Mouse (Mus musculus) heart, postnatal 0 days (tissue): ENCODE measurements around the gene Cckbr. TPM values are rescaled to one million over a fixed set of nuclear protein-coding genes. Genes with fewer than 3 reads are reported as not detected.

ENCODE experiments used
- ATAC-seq: fragments of 200-750 bp; cut with Nextera tagmentation; 2 replicates; pipeline ENCODE4 v1.8.0; 2017; ENCODE audit warnings: low read depth, moderate number of reproducible peaks, moderate library complexity; ENCODE audit not compliant: insufficient read depth
- DNase-seq: peaks from one replicate; pipeline ENCODE4 v3.0.0-alpha.2; 2016; ENCODE audit warnings: low spot score
- H3K27ac ChIP-seq: fragments of 300-500 bp; sonication (generic); 2 replicates; pipeline ENCODE4 v1.5.1; 2014; ENCODE audit warnings: low read depth, mild to moderate bottlenecking
- H3K27me3 ChIP-seq: fragments of 300-500 bp; sonication (generic); 2 replicates; pipeline ENCODE4 v1.6.1; 2014; ENCODE audit warnings: low read length, mixed read lengths; ENCODE audit not compliant: control insufficient read depth, insufficient read depth
- H3K36me3 ChIP-seq: fragments of 300-500 bp; sonication (generic); replicated peaks from 2 replicates; pipeline ENCODE4 v1.6.1; 2014; ENCODE audit warnings: low read length, mixed read lengths; ENCODE audit not compliant: control insufficient read depth, insufficient read depth
- H3K4me1 ChIP-seq: fragments of 300-500 bp; sonication (generic); 2 replicates; pipeline ENCODE4 v1.6.1; 2014; ENCODE audit warnings: antibody characterized with exemption; ENCODE audit not compliant: control insufficient read depth, insufficient read depth
- H3K4me2 ChIP-seq: fragments of 300-500 bp; sonication (generic); 2 replicates; pipeline ENCODE4 v1.6.1; 2014; ENCODE audit warnings: low read depth, mild to moderate bottlenecking, low read length, moderate library complexity
- H3K4me3 ChIP-seq: fragments of 300-500 bp; sonication (generic); 2 replicates; pipeline ENCODE4 v1.5.1; 2014; ENCODE audit warnings: low read depth, low read length
- H3K9ac ChIP-seq: fragments of 300-500 bp; sonication (generic); replicated peaks from 2 replicates; pipeline ENCODE4 v1.6.1; 2014; ENCODE audit warnings: low read depth, low read length, mixed read lengths
- H3K9me3 ChIP-seq: fragments of 300-500 bp; sonication (generic); replicated peaks from 2 replicates; pipeline ENCODE4 v1.6.1; 2016; ENCODE audit warnings: low read length; ENCODE audit not compliant: control insufficient read depth
- CTCF ChIP-seq: IDR thresholded peaks from 2 replicates; pipeline ENCODE4 v1.5.1; 2016; ENCODE audit warnings: antibody characterized with exemption, control low read depth, low read depth
- EP300 ChIP-seq: IDR thresholded peaks from 2 replicates; pipeline ENCODE4 v1.6.1; 2016; ENCODE audit warnings: antibody characterized with exemption, low read depth
- WGBS: fragments of 180-500 bp; shearing (Covaris S2); extraction: QIAGEN DNeasy Blood & Tissue Kit; methylation state at CpG from one replicate; pipeline ENCODE4 v1.1.7; 2014; 5-methylcytosine and 5-hydroxymethylcytosine counted together
- polyA plus RNA-seq: library from polyadenylated mRNA; unstranded; fragments of >200 nt; fragmentation: Nextera tagmentation; extraction: Ambion mirVana; gene quantifications from 2 replicates; pipeline ENCODE4 v1.2.1, GENCODE M21; 2015
- total RNA-seq: library from RNA; depleted of rRNA; stranded (reverse); fragments of >200 nt; gene quantifications from 2 replicates; pipeline ENCODE4 v1.2.3, GENCODE M21; 2014; ENCODE audit warnings: low replicate concordance

The Cckbr gene
- total and polyA plus RNA-seq, 2 experiments from 2014 or later = not detected

DNA sequence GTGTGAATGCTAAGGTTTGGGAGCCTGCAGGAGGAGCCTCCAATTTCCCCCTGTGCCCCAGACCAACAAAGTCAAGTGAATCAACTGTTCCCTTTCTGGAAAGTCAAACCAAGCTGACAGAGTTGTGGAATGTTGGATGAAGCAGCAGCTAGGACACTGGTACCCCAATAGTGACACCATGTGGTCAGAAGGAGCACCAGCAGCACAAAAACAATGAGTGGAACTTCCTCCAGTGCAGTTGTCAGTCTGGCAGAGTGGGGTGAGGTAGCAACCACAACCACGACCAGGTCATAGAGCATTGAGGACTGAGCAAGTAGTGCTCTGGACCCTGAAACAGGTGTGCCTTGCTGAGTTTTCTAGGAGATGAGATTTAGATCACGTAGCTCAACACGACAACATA is 52.3 kb downstream of the Cckbr start:
- Histone ChIP-seq H3K4me3 (no peak overlapping the region), H3K4me2 (no peak overlapping the region), H3K36me3 (0 out of 2 replicates have a peak, but pooled peaks cover 3% of the 10 kb centered on the region), H3K27me3 (no peaks in the 10 kb centered on the region), H3K9ac (no peak overlapping the region), H3K4me1 (peaks cover 44% of the 10 kb centered on the region), H3K9me3 (no peaks in the 10 kb centered on the region), H3K27ac (peak overlapping the region; percentile 40)
- TF ChIP-seq EP300 = no peak
- TF ChIP-seq CTCF = peak; percentile 96
- WGBS = 57% methylated on average over 3 of the region's 3 CpGs
- ATAC-seq (peak; percentile 42), DNase-seq (peak; percentile 82)

DNA sequence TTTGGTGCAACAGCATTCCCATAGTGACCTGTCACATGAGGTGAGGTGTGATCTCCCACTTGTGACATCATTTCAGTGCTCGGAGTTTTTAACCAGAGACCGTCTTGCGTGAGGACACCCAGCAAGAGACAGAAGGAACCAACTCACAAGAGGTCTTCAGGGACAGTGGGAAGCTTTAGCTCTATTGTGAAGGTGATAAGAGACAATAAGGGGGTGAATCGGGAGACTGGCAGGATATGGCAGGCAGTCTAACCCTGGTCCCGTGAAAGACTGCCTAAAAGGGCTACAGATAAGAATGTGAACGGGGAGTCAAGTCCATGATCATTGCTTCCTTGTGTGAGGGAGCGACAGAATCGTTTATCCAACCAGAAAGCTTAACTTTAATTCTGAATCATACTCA is 52.8 kb downstream of the Cckbr start:
- TF ChIP-seq EP300 (no peak), CTCF (no peak)
- Histone ChIP-seq H3K9ac (no peak overlapping the region), H3K27ac (no peak overlapping the region), H3K4me1 (peaks cover 44% of the 10 kb centered on the region), H3K36me3 (0 out of 2 replicates have a peak, but pooled peaks cover 3% of the 10 kb centered on the region), H3K4me3 (no peak overlapping the region), H3K4me2 (no peak overlapping the region), H3K9me3 (no peaks in the 10 kb centered on the region), H3K27me3 (no peaks in the 10 kb centered on the region)
- 62% methylated on average over 8 of the region's 8 CpGs for WGBS
- ATAC-seq (no peak), DNase-seq (no peak)

DNA sequence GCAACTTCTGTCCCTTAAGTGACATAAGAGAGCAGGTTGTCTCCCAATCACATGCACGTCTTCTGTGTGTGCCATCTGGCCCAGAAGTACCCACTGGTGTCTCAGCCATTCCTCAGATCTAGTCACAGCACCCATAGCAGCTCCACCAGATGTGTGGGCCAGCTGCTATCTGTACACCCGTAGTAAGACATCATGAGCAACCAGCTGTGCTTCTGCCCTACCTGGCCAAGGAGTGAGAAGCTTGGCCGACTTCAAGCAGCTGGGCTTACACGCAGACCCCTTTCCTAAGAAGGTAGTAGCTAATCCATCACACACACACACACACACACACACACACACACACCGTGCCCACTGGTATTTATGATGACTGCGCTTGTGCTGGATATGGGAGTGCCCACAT is 53.7 kb downstream of the Cckbr start:
- no peak overlapping the region for H3K9ac ChIP-seq
- 0 out of 2 replicates have a peak, but pooled peaks cover 3% of the 10 kb centered on the region for H3K36me3 ChIP-seq
- H3K9me3 ChIP-seq = no peaks in the 10 kb centered on the region
- TF ChIP-seq EP300 (no peak), CTCF (no peak)
- peaks cover 44% of the 10 kb centered on the region for H3K4me1 ChIP-seq
- ATAC-seq = no peak
- H3K27me3 ChIP-seq = no peaks in the 10 kb centered on the region
- H3K4me3 ChIP-seq = no peak overlapping the region
- no peak for DNase-seq
- WGBS = 88% methylated on average over 6 of the region's 6 CpGs
- no peak overlapping the region for H3K4me2 ChIP-seq
- no peak overlapping the region for H3K27ac ChIP-seq

DNA sequence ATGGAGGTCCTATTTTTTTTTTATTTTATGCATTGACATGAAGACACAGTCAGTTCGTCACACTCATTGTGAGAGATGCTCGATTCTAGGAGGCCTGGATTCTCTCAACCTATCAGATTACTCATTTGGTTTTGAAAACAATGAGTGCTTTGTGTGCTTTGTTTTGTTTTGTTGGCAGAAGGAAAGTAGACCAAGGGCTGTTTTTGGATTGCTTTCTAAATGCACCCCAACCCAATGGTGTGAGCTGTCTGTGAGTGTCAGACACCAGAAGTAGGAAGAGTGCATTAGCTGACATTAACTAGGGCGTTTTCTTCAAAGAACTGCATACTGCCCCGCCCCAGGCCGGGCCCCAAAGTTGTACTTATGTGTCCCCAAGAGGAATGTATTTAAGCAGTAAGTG is 54.5 kb downstream of the Cckbr start:
- Histone ChIP-seq H3K9me3 (no peaks in the 10 kb centered on the region), H3K4me1 (peaks cover 39% of the 10 kb centered on the region), H3K27me3 (no peaks in the 10 kb centered on the region), H3K4me3 (peak overlapping the region; percentile 60; the same call in 1 of the 2 replicates), H3K9ac (no peak overlapping the region), H3K4me2 (peak overlapping the region; percentile 81), H3K36me3 (0 out of 2 replicates have a peak, but pooled peaks cover 3% of the 10 kb centered on the region), H3K27ac (peak overlapping the region; percentile 94; the same call in 1 of the 2 replicates)
- ATAC-seq (no peak), DNase-seq (no peak)
- 71% methylated on average over 5 of the region's 5 CpGs for WGBS
- TF ChIP-seq EP300 = no peak
- TF ChIP-seq CTCF = no peak

DNA sequence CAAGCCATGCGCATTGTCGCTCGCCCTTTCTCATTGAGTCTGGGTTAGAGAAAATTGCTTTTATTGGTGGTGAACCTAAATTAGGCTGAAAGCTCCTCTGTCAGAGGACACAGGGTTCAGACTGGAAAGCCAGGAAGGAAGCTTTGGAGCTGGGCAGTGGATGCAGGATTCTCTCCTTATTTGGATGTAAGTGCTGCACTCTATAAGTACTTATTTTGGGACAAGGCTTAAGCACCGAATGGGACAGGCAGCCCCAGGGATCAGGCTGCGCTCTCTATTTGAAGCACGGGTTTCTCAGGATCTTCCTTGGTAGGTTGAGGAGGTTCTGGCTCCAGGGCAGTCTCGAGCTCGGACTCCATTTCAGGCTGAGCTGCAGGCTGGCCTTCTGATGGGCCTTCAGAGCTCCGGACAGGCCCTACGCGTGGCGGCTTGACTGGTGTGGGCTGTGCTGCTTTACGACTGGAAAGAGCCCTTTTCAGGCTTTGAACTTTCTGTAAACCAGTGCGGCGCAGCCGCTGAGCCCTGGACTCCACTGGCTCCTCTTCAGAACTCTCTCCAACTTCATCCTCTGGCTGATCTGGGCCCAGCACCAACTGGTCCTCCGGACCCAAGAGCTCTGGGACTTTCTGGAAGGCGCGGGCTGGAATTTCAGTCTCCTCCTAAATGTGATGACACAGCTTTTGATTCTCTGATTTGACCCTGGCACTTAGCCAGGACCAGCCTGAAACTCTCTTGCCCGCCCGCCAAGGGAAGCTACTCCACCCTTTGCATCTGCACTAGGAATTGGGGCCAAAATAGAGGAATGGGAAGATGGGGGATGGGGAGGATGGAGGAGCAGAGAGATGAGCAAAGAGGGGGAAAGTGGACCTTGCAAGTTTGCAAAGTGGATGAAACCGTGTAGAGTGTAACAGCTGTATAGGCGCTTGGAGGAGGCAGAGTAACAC is 55.3 kb downstream of the Cckbr start:
- Histone ChIP-seq H3K4me2 (peak overlapping the region; percentile 81), H3K27me3 (no peaks in the 10 kb centered on the region), H3K27ac (peak overlapping the region; percentile 94), H3K4me3 (peak overlapping the region; percentile 60), H3K9ac (peak overlapping the region; percentile 88), H3K4me1 (peaks cover 33% of the 10 kb centered on the region), H3K36me3 (0 out of 2 replicates have a peak, but pooled peaks cover 3% of the 10 kb centered on the region), H3K9me3 (no peaks in the 10 kb centered on the region)
- 46% methylated on average over 23 of the region's 23 CpGs for WGBS
- TF ChIP-seq EP300 (no peak), CTCF (no peak)
- no peak for ATAC-seq
- DNase-seq = peak; percentile 23
